Mouse (Mus musculus): Measurements from ENCODE around the gene Tbl2. TPM values are rescaled to one million over a fixed set of nuclear protein-coding genes. Genes with fewer than 3 reads are reported as not detected.

Tbl2 gene
- polyA plus RNA-seq, 1 experiment from 2014 or later, result 23.6 TPM

DNA sequence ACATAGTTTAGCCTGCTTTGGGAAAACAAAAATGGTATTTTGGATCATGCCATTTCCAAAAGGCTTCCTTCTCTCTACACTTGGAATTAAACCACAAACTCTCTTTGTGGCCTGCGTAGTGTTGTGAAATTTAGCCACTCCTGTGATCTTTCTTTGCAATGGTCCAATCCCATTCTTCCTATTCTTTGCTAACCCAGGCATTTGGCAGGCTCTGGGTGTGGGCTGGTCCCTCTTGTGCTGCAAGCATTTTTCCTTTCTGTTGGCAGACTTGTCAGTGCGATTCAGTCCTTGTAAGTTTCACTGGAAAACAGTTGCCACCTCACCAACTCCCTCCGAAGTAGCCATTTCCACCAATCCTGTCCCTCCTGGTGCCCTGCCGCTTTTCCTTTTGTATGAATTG lies 11.8 kb downstream of the Tbl2 start:
- Histone ChIP-seq H3K9me3 (no peaks in the 10 kb centered on the region), H3K4me3 (no peak overlapping the region), H3K4me1 (no peaks in the 10 kb centered on the region), H3K36me3 (peaks cover 67% of the 10 kb centered on the region), H3K27ac (no peak overlapping the region), H3K9ac (no peak overlapping the region), H3K27me3 (replicated peaks) (no peaks in the 10 kb centered on the region), H3K4me2 (replicated peaks) (no peak overlapping the region)
- WGBS, result 95% methylated on average over 4 of the region's 4 CpGs
- ATAC-seq (ENCODE audit: low FRiP score, low read depth), result no peak

DNA sequence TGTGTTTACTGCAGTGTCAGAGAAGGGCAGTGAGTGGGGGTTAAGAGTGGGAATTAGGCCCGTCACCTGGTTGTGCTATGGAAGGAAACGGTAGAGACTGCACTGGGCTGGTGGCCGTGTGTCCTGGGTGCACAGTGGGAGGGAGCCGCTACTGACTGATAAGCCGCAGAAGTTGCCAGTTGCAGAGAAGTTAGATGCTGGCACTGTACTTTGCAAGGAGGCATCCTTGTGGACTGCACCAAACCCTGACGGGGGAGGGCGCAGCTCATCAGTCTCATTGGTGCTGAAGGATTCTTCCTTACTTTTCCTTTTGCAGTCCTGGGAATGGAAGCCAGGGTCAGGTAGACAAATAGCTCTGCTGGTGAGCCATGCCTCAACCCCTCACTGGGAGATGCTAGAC lies 12.2 kb downstream of the Tbl2 start:
- Histone ChIP-seq H3K4me3 (no peak overlapping the region), H3K4me1 (no peaks in the 10 kb centered on the region), H3K27ac (no peak overlapping the region), H3K36me3 (peaks cover 63% of the 10 kb centered on the region), H3K27me3 (replicated peaks) (no peaks in the 10 kb centered on the region), H3K9me3 (no peaks in the 10 kb centered on the region), H3K9ac (no peak overlapping the region), H3K4me2 (replicated peaks) (no peak overlapping the region)
- 89% methylated on average over 7 of the region's 7 CpGs for WGBS
- ATAC-seq (ENCODE audit: low FRiP score, low read depth), result no peak

DNA sequence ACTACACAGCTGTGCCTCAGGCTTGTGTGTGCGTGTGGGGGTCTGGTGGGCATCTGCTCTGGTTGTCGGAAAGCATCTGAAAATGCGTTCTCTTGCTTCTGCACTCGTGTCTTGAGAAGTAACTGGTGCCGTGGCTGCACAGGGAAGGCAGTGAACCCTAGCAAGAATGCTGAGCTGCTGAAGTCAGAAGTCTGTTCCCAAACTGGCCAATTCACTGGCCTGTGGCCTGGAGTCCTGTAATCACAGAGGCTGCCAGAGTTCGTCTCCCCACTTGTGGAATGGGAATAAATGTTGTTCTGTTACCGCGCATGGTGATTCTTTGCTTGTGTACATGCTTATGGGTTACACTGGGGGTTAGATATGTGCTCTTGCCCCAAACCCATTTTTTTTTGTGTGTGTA lies 12.9 kb downstream of the Tbl2 start:
- 94% methylated on average over 8 of the region's 8 CpGs for WGBS
- H3K9me3 ChIP-seq, result no peaks in the 10 kb centered on the region
- no peaks in the 10 kb centered on the region for H3K27me3 ChIP-seq (replicated peaks)
- no peak overlapping the region for H3K27ac ChIP-seq
- H3K4me3 ChIP-seq, result no peak overlapping the region
- ATAC-seq (ENCODE audit: low FRiP score, low read depth), result no peak
- H3K9ac ChIP-seq, result no peak overlapping the region
- H3K4me2 ChIP-seq (replicated peaks), result no peak overlapping the region
- H3K36me3 ChIP-seq, result peaks cover 56% of the 10 kb centered on the region
- no peaks in the 10 kb centered on the region for H3K4me1 ChIP-seq

DNA sequence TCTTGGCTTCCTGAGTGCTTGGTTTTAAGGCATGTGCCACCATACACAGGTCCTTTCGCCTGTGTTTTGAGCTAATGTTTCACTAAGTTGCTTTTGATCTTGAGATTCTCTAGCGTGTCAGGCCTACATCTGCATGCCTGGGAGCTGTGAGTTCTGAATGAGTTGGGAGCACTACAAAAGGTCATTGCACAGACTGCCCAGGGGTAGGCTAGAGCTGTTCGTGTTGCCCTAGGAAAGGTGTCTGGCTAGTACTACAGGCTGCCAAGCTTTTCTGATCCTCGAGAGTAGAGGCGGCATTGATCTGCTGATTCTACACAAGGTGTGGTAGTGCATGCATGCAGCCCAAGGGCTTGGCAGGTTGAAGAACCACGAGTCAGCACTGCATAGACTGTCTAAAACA lies 13.4 kb downstream of the Tbl2 start:
- Histone ChIP-seq H3K27ac (no peak overlapping the region), H3K4me2 (replicated peaks) (no peak overlapping the region), H3K36me3 (peaks cover 53% of the 10 kb centered on the region), H3K4me1 (no peaks in the 10 kb centered on the region), H3K9ac (no peak overlapping the region), H3K9me3 (no peaks in the 10 kb centered on the region), H3K27me3 (replicated peaks) (no peaks in the 10 kb centered on the region), H3K4me3 (no peak overlapping the region)
- no peak for ATAC-seq (ENCODE audit: low FRiP score, low read depth)
- 93% methylated on average over 6 of the region's 6 CpGs for WGBS

DNA sequence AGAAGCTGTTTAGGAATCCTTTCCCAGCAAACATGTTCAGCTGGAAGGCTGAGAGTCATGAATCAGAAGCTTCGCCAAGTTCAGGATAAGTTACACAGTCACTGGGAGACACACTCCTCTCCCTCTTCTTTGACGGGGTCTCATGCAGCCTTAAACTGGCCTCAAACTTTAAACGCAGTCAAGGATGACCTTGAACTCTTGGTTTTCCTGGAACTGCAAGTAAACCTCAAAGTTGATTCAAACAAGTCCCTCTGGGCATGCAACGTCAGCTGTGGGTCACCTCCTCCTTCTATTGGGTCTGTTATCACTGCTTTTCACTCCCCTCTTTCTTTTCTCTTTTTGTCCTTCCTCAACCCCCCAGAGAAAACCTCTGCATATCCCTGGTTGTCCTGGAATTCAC lies 17.5 kb downstream of the Tbl2 start:
- no peak overlapping the region for H3K27ac ChIP-seq
- no peaks in the 10 kb centered on the region for H3K27me3 ChIP-seq (replicated peaks)
- ATAC-seq (ENCODE audit: low FRiP score, low read depth), result no peak
- no peaks in the 10 kb centered on the region for H3K9me3 ChIP-seq
- WGBS, result 88% methylated on average over 4 of the region's 4 CpGs
- no peak overlapping the region for H3K9ac ChIP-seq
- H3K4me1 ChIP-seq, result peaks cover 14% of the 10 kb centered on the region
- H3K36me3 ChIP-seq, result peaks cover 22% of the 10 kb centered on the region
- H3K4me2 ChIP-seq (replicated peaks), result no peak overlapping the region
- H3K4me3 ChIP-seq, result no peak overlapping the region

DNA sequence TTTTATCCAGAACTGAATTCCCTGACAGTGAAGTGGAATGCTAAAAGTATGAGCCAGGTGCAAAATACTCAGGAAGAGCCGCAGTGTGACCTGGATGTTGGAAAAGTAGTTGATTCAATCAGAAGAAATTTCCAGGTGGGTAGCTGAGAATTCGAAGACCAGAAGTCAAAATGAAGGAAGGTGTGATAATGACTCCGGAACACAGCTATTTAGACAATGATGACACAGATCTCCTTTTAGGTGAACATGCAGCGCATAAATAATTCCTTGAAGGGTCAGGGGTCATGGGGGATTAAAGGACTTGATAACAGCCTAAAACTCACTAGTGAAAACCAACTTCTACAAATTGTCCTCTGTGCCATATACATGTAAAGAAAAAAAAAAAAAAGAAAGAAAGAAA lies 18.0 kb downstream of the Tbl2 start:
- H3K9me3 ChIP-seq, result no peaks in the 10 kb centered on the region
- H3K36me3 ChIP-seq, result peaks cover 23% of the 10 kb centered on the region
- no peak overlapping the region for H3K9ac ChIP-seq
- H3K4me2 ChIP-seq (replicated peaks), result no peak overlapping the region
- ATAC-seq (ENCODE audit: low FRiP score, low read depth), result no peak
- H3K27me3 ChIP-seq (replicated peaks), result no peaks in the 10 kb centered on the region
- H3K4me1 ChIP-seq, result peaks cover 14% of the 10 kb centered on the region
- WGBS, result 95% methylated on average over 4 of the region's 4 CpGs
- no peak overlapping the region for H3K27ac ChIP-seq
- no peak overlapping the region for H3K4me3 ChIP-seq

DNA sequence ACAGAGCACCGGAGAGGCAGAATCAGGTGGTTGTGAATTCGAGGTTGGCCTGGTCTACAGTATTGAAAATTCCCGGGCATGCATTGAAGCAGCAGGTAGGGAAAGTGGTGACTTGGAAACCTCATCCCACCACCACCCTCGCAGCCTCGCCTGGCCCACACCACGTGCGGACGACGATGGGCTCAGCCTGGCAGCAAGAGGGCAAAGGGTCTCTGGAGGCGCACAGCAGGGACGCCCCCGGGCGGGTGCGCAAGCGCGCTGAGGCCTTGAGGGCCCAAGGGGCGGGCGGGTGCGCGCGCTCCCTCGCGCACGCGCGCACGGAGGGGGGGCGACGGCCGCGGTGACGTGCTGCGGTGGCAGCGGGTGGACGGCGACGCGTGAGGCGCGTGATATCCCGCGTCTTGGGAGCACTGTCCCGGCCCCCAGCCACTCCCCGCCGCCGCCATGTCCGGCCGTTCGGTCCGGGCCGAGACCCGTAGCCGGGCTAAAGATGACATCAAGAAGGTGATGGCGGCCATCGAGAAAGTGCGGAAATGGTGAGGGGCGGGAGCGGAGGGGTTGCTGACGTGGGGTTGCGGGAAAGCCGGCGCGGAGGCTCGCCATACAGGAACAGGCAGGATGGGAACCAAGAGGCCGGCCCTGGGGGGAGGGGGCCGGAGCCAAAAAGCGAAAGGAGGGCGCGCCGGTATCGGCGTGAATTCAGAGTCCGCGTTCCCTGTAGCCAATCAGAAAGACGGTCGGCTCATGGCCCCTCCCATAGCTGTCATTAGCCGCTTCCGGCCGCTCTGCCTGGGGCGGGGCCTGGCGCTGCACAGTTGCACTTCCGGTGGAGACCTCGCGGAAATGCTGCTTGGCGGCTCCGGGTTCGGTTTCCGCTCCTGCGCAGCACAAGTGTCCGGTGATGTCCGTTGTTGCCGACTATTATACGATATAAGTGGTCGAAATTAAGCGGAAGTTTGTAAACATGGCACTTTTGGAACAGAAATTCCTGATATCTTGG lies 18.9 kb downstream of the Tbl2 start, which contains the start of gene Bcl7b:
Gene Bcl7b, plus strand, starts transcription at position 221 of the 1,000 bp plus-strand sequence.
- Histone ChIP-seq H3K4me2 (replicated peaks) (peak within 1 kb of the TSS; percentile 78), H3K36me3 (peaks cover 25% of the 10 kb centered on the region), H3K27ac (peak within 1 kb of the TSS; percentile 94), H3K4me3 (peak within 1 kb of the TSS; percentile 57), H3K4me1 (peaks cover 14% of the 10 kb centered on the region), H3K9ac (peak within 1 kb of the TSS; percentile 76), H3K9me3 (no peaks in the 10 kb centered on the region), H3K27me3 (replicated peaks) (no peaks in the 10 kb centered on the region)
- peak; percentile 99 for ATAC-seq (ENCODE audit: low FRiP score, low read depth)
- WGBS, result 2% methylated on average over 94 of the region's 95 CpGs

DNA sequence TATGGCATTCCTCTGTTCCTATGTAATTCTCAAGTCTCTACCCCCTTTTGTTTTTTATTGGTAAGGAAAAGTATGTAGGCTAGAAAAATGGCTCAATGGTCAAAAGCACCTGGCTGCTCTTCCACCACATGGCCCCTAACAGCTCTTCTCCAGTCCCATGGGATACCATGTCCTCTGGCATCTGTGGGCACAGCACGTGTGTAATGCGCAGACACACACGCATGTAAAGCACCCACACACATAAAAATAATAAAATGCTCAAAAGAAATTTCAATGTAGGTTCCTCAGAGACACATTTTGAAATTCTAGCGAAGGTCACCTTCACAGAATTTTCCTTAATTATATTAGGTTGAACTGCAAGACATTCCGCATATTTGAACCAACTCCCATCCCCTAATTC lies 20.0 kb downstream of the Tbl2 start:
- Histone ChIP-seq H3K36me3 (peaks cover 35% of the 10 kb centered on the region), H3K4me3 (peak overlapping the region; percentile 57), H3K4me1 (peaks cover 14% of the 10 kb centered on the region), H3K27me3 (replicated peaks) (no peaks in the 10 kb centered on the region), H3K9ac (peak overlapping the region; percentile 69), H3K4me2 (replicated peaks) (peak overlapping the region; percentile 78), H3K27ac (no peak overlapping the region), H3K9me3 (no peaks in the 10 kb centered on the region)
- ATAC-seq (ENCODE audit: low FRiP score, low read depth), result no peak
- WGBS, result 89% methylated on average over 5 of the region's 5 CpGs

DNA sequence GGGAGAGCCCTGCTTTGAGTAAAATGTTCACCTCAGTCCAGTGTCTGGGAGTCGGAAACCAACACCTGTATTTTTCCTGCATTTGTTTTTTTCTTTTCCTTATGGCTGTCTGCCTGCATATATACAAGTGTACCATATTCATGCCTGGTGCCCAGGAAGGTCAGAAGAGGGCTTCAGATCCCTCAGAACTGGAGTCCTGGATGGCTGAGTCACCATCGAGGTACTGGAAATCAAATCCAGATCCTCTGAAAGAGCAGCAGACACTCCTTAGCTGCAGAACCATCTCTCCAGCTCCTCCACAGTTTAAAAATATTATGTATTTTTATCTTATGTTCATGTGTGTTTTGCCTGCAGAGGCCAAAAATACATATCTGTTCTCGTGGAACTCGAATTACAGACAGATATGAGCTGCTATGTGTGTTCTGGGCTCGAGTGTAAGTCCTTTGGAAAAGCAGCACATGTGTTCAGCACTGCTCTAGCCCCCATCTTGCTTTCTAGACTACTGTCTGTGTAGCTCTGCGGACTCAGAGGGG lies 22.3 kb downstream of the Tbl2 start:
- peaks cover 48% of the 10 kb centered on the region for H3K36me3 ChIP-seq

DNA sequence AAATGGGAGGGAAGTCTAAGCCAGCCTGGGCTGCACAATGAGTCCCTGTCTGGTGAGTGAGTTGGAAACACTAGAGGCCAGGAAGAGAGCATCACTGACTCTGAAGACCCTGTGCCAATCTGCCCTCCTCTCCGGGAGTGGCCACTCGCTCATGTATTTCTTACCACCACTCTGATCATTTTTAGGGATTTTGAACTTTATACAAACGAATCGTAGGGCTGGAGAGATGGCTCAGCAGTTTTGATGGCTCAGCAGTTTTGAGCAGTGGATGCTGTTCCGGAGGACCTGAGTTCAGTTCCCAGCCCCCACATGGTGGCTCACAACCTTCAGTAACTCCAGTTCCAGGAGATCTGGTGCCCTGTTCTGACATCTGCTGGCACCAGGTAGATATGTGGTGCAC lies 23.5 kb downstream of the Tbl2 start:
- 98% methylated on average over 5 of the region's 5 CpGs for WGBS
- no peaks in the 10 kb centered on the region for H3K27me3 ChIP-seq (replicated peaks)
- no peak overlapping the region for H3K4me3 ChIP-seq
- H3K36me3 ChIP-seq, result peaks cover 61% of the 10 kb centered on the region
- H3K4me1 ChIP-seq, result peaks cover 14% of the 10 kb centered on the region
- no peak for ATAC-seq (ENCODE audit: low FRiP score, low read depth)
- no peaks in the 10 kb centered on the region for H3K9me3 ChIP-seq
- no peak overlapping the region for H3K9ac ChIP-seq
- H3K4me2 ChIP-seq (replicated peaks), result no peak overlapping the region
- H3K27ac ChIP-seq, result no peak overlapping the region

More for the DNA sequence above, 22.3 kb downstream of the Tbl2 start:
- 95% methylated on average over 6 of the region's 6 CpGs for WGBS
- H3K27me3 ChIP-seq (replicated peaks), result no peaks in the 10 kb centered on the region
- no peaks in the 10 kb centered on the region for H3K9me3 ChIP-seq
- H3K9ac ChIP-seq, result no peak overlapping the region
- H3K4me2 ChIP-seq (replicated peaks), result no peak overlapping the region
- peaks cover 14% of the 10 kb centered on the region for H3K4me1 ChIP-seq
- no peak for ATAC-seq (ENCODE audit: low FRiP score, low read depth)
- H3K4me3 ChIP-seq, result no peak overlapping the region
- no peak overlapping the region for H3K27ac ChIP-seq

DNA sequence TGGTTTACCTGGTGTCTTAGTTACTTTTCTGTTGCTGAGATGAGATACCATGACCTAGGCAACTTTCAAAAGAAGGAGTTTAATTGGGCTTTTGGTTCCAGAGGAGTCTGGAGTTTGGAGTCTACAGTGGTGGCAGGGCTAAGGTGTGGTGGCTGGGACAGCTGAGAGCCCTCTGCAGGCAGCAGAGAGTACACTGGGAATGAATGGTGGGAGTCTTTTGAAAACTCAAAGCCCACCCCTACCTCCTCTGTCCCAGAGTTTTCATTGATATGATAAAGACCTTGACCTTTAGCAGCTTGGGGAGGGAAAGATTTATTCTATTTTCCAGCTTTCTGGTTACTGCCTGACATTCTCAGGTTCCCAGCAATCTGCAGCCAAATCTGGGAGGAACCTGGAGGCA lies 25.6 kb downstream of the Tbl2 start:
- Histone ChIP-seq H3K27me3 (replicated peaks) (no peaks in the 10 kb centered on the region), H3K4me3 (no peak overlapping the region), H3K36me3 (peaks cover 80% of the 10 kb centered on the region), H3K9ac (no peak overlapping the region), H3K4me2 (replicated peaks) (no peak overlapping the region), H3K4me1 (peaks cover 4% of the 10 kb centered on the region; the same call in 1 of the 2 replicates), H3K27ac (no peak overlapping the region), H3K9me3 (no peaks in the 10 kb centered on the region)
- ATAC-seq (ENCODE audit: low FRiP score, low read depth), result no peak

DNA sequence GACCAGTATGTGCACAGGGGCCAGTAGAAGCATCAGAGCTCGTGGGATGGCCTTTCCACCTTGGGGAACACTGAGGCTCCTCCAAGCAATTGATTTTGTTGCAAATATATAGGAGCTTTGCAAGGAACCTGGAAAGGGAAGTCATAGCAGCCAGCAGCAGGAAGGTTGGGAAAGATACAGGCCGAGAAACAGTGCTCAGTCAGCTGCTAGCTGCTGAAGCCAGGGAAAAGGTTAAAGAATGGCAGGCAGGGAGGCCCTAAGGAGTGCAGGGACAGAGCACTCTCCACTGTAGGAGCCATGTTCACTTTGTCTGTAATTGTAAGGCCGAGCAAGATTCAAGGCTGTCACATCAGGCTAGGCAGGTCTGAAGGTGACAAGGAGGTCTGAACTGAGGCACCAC lies 29.1 kb downstream of the Tbl2 start:
- Histone ChIP-seq H3K9ac (no peak overlapping the region), H3K36me3 (peaks cover 76% of the 10 kb centered on the region)

More for the DNA sequence above, 29.1 kb downstream of the Tbl2 start:
- no peak overlapping the region for H3K4me2 ChIP-seq (replicated peaks)
- H3K9me3 ChIP-seq, result no peaks in the 10 kb centered on the region
- H3K27me3 ChIP-seq (replicated peaks), result no peaks in the 10 kb centered on the region
- no peaks in the 10 kb centered on the region for H3K4me1 ChIP-seq
- H3K27ac ChIP-seq, result no peak overlapping the region
- no peak overlapping the region for H3K4me3 ChIP-seq
- ATAC-seq (ENCODE audit: low FRiP score, low read depth), result no peak
- 81% methylated on average over 3 of the region's 3 CpGs for WGBS

All from neural tube, embryonic 12.5 days (tissue).